Mouse (Mus musculus) right cerebral cortex, postnatal 14 days (tissue): ENCODE data around the gene Tmem52b.
"Not testable (repeated sequence)": the region's sequence is repeated elsewhere in the genome, so short reads cannot be mapped to it uniquely, and the experiment has no call there.

Experiments used
- DNase-seq: peaks from one replicate; pipeline ENCODE4 v3.0.0; 2022

Tmem52b gene

GRCm38 (mm10) chr6:129512367-129512766 is at the start of gene Tmem52b:
Gene Tmem52b, plus strand, starts transcription at chr6:129512555.
- DNase-seq = no peak

GRCm38 (mm10) chr6:129471386-129471785 is 41.0 kb upstream of the Tmem52b start:
- DNase-seq = no peak

- no peak for DNase-seq
Measured at GRCm38 (mm10) chr6:129472627-129473026, 39.7 kb upstream of the Tmem52b start.

GRCm38 (mm10) chr6:129476404-129477126 is 35.8 kb upstream of the Tmem52b start:
- no peak for DNase-seq

GRCm38 (mm10) chr6:129480089-129480958 is 32.0 kb upstream of the Tmem52b start:
- peak; percentile 6 for DNase-seq

GRCm38 (mm10) chr6:129494924-129495323 is 17.4 kb upstream of the Tmem52b start:
- DNase-seq = no peak

GRCm38 (mm10) chr6:129497345-129498218 is 14.8 kb upstream of the Tmem52b start:
- DNase-seq = no peak

GRCm38 (mm10) chr6:129499516-129499915 is 12.8 kb upstream of the Tmem52b start:
- DNase-seq = not testable (repeated sequence)

GRCm38 (mm10) chr6:129503471-129503870 is 8.9 kb upstream of the Tmem52b start:
- no peak for DNase-seq

- DNase-seq = no peak
Measured at GRCm38 (mm10) chr6:129507024-129507423, 5.3 kb upstream of the Tmem52b start, which contains the start of gene Olr1. Gene Olr1, minus strand, starts transcription at chr6:129507165.

GRCm38 (mm10) chr6:129510120-129510911 is 2.0 kb upstream of the Tmem52b start:
- no peak for DNase-seq

- no peak for DNase-seq
Measured at GRCm38 (mm10) chr6:129512868-129513267, 513 bp downstream of the Tmem52b start.

GRCm38 (mm10) chr6:129513409-129513808 is 1.1 kb downstream of the Tmem52b start:
- no peak for DNase-seq

GRCm38 (mm10) chr6:129514376-129514775 is 2.0 kb downstream of the Tmem52b start:
- no peak for DNase-seq

GRCm38 (mm10) chr6:129515068-129515467 is 2.7 kb downstream of the Tmem52b start:
- no peak for DNase-seq

- no peak for DNase-seq
Measured at GRCm38 (mm10) chr6:129516388-129516787, 4.0 kb downstream of the Tmem52b start.

- DNase-seq = no peak
Measured at GRCm38 (mm10) chr6:129517752-129518408, 5.5 kb downstream of the Tmem52b start.

GRCm38 (mm10) chr6:129526069-129526468 is 13.7 kb downstream of the Tmem52b start:
- DNase-seq = no peak

- no peak for DNase-seq
Measured at GRCm38 (mm10) chr6:129527416-129527815, 15.1 kb downstream of the Tmem52b start.

GRCm38 (mm10) chr6:129529605-129530004 is 17.2 kb downstream of the Tmem52b start:
- DNase-seq = no peak

GRCm38 (mm10) chr6:129530261-129530660 is 17.9 kb downstream of the Tmem52b start:
- no peak for DNase-seq
